Mouse (Mus musculus) activated CD4-positive, CD25-positive, alpha-beta regulatory T cell, adult 9 weeks (primary cell): ENCODE measurements around the gene Fance. TPM values are rescaled to one million over a fixed set of nuclear protein-coding genes. Genes with fewer than 3 reads are reported as not detected.

Experiments
- polyA plus RNA-seq: library from polyadenylated mRNA; unstranded; fragments of 100-300 nt; shearing (Covaris generic); gene quantifications from one replicate; pipeline ENCODE4 v1.2.1, GENCODE M21; 2017

The Fance gene
- polyA plus RNA-seq: 5.5 TPM

GRCm38 (mm10) chr17:28313212-28313879, at the start of gene Fance:
Gene Fance, plus strand, starts transcription at chr17:28313519.

DNA sequence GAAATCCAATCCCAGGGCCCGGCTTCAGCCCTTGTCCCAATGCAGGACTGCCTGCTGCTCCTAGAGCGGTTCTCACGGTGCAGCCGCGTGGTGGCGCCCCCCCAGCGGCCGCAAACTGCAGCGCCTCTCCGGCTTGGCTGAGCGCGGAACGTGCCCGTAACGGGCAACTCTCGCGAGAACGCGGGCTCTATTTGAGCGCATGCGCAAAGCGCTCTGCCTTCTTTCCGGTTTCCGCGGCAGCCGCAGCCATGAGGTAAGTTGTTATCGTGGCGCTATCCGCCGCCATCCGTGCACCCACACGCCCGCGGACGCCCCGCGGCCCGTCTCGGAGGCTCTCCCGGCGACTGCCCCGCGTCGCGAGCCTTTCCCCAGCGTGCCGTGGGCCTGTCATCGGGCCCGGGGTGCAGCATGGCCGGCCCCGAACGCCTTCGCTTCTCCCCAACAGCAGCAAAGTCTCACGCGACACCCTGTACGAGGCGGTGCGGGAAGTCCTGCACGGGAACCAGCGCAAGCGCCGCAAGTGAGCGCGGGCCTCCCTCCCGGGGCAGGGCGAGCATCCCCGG, 15.1 kb downstream of the Fance start, which contains the start of gene Rpl10a:
Gene Rpl10a, plus strand, starts transcription at position 106 of the 563 bp plus-strand sequence.

GRCm38 (mm10) chr17:28350466-28351352, 37.4 kb downstream of the Fance start, which contains the start of gene Tead3:
Gene Tead3, minus strand, starts transcription at chr17:28350817.

GRCm38 (mm10) chr17:28365122-28365521, 51.8 kb downstream of the Fance start, which contains the start of gene Tulp1:
Gene Tulp1, minus strand, starts transcription at chr17:28365222.

Other genes with a start within 250 kb of the Fance start
- gene Tcp11, start 232.9 kb upstream of the Fance start, polyA plus RNA-seq: 1.2 TPM
- gene Scube3, start 171.4 kb upstream of the Fance start, polyA plus RNA-seq: not detected
- gene Zfp523, start 136.4 kb upstream of the Fance start, polyA plus RNA-seq: 2.4 TPM
- gene Def6, start 105.7 kb upstream of the Fance start, polyA plus RNA-seq: 193 TPM
- gene Ppard, start 80.8 kb upstream of the Fance start, polyA plus RNA-seq: 2.2 TPM
- gene Rpl10a, start 15.0 kb downstream of the Fance start, polyA plus RNA-seq: 470 TPM
- gene Tead3, start 37.3 kb downstream of the Fance start, polyA plus RNA-seq: 0.17 TPM
- not detected for gene Tulp1, start 51.7 kb downstream of the Fance start, polyA plus RNA-seq
- gene Fkbp5, start 204.0 kb downstream of the Fance start, polyA plus RNA-seq: 7.4 TPM
- not detected for gene Armc12, start 217.3 kb downstream of the Fance start, polyA plus RNA-seq
- gene Clpsl2, start 235.9 kb downstream of the Fance start, polyA plus RNA-seq: not detected
- gene Clps, start 247.2 kb downstream of the Fance start, polyA plus RNA-seq: not detected